Mouse (Mus musculus): ENCODE measurements at regions not wholly inside any gene's neighbourhood (a gene's known extent, or its start where the extent isn't known, plus 50 kb on each side); places are given as distances from the start of the nearest gene placed in this dataset.

- Histone ChIP-seq H3K4me1 (ENCODE audit: insufficient read depth, low read depth, low read length) (peaks cover 26% of the 10 kb centered on the region), H3K36me3 (replicated peaks) (no peaks in the 10 kb centered on the region), H3K4me3 (ENCODE audit: low read depth, low read length) (no peak overlapping the region), H3K9me3 (replicated peaks) (no peaks in the 10 kb centered on the region), H3K27me3 (ENCODE audit: insufficient read depth, low read length) (peaks cover 2% of the 10 kb centered on the region; the same call in 1 of the 2 replicates)
- DNase-seq (ENCODE audit: low spot score) (no peak), ATAC-seq (ENCODE audit: extremely low read depth, insufficient number of reproducible peaks, low FRiP score, poor library complexity, severe bottlenecking) (no peak)
- TF ChIP-seq POLR2AphosphoS5 (IDR thresholded peaks at IDR 0.05; ENCODE audit: insufficient replicate concordance, low read depth, low read length): no peak
- no peak for TF ChIP-seq GATA1 (IDR thresholded peaks at IDR 0.05; ENCODE audit: borderline replicate concordance, low read length)
- no peak for TF ChIP-seq GATA2 (IDR thresholded peaks at IDR 0.05; ENCODE audit: borderline replicate concordance, low read depth, low read length)
- TF ChIP-seq TAL1 (conservative IDR thresholded peaks at IDR 0.05; ENCODE audit: low read depth, low read length): no peak
These were observed 82.0 kb upstream of the Map3k1 start for GRCm38 (mm10) chr13:111890792-111891191.

DNA sequence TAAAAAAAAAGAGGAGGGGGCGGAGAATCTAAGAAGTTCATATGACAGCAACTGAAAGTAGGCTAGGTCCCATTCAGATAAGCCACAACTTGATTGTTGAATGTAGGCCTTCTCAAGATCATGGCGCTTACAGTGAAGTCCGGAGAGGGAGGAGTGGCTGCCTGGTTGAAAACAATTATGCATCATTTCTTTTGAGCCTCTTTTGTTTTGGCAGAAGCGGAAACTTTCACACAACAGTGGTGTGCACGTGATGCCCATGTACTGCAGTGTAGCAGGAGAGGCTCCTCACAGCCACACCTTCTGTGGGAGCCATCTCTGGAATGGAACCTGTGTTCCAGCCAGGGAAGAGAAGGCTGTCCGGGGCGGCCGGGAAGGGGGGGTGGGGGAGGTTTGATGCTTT, 83.3 kb upstream of the Map3k1 start:
- DNase-seq (ENCODE audit: low spot score) (no peak), ATAC-seq (ENCODE audit: extremely low read depth, insufficient number of reproducible peaks, low FRiP score, poor library complexity, severe bottlenecking) (no peak)
- Histone ChIP-seq H3K4me3 (ENCODE audit: low read depth, low read length) (no peak overlapping the region), H3K4me1 (ENCODE audit: insufficient read depth, low read depth, low read length) (peaks cover 33% of the 10 kb centered on the region), H3K36me3 (replicated peaks) (no peaks in the 10 kb centered on the region), H3K9me3 (replicated peaks) (no peaks in the 10 kb centered on the region), H3K27me3 (ENCODE audit: insufficient read depth, low read length) (peaks cover 2% of the 10 kb centered on the region; the same call in 1 of the 2 replicates)
- TF ChIP-seq GATA1 (IDR thresholded peaks at IDR 0.05; ENCODE audit: borderline replicate concordance, low read length) (no peak), CTCF (IDR thresholded peaks at IDR 0.05; ENCODE audit: low read depth, low read length) (no peak), POLR2AphosphoS5 (IDR thresholded peaks at IDR 0.05; ENCODE audit: insufficient replicate concordance, low read depth, low read length) (no peak), TAL1 (conservative IDR thresholded peaks at IDR 0.05; ENCODE audit: low read depth, low read length) (no peak), GATA2 (IDR thresholded peaks at IDR 0.05; ENCODE audit: borderline replicate concordance, low read depth, low read length) (no peak)

DNA sequence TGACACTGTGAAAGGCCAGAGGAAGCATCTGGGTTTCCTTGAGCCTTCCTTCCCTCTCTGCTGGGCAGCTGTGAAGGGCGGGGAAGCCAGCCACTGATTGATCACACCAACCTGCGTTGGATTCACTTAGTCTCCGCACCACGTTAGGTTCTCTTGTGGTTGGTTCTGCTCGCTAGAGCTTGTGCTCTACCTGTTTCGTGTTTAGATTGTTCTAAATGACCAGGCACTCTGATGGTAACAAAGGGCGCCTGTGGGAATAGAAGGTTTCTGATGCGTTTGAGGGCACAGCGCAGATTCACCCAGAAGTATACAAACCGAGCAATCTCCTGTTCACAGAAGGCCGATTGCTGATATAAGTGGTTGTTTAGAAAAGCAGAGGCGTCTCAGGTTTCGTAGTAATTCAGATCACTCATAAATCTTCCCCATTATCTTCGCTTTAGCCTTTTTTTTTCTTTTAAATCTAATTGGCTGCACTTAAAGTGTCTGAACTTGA, 84.5 kb upstream of the Map3k1 start:
- peaks cover 33% of the 10 kb centered on the region for H3K4me1 ChIP-seq (ENCODE audit: insufficient read depth, low read depth, low read length)
- ATAC-seq (ENCODE audit: extremely low read depth, insufficient number of reproducible peaks, low FRiP score, poor library complexity, severe bottlenecking): no peak
- no peaks in the 10 kb centered on the region for H3K36me3 ChIP-seq (replicated peaks)
- no peak overlapping the region for H3K4me3 ChIP-seq (ENCODE audit: low read depth, low read length)
- H3K9me3 ChIP-seq (replicated peaks): no peaks in the 10 kb centered on the region
- DNase-seq (ENCODE audit: low spot score): no peak
- peaks cover 2% of the 10 kb centered on the region; the same call in 1 of the 2 replicates for H3K27me3 ChIP-seq (ENCODE audit: insufficient read depth, low read length)
- TF ChIP-seq TAL1 (conservative IDR thresholded peaks at IDR 0.05; ENCODE audit: low read depth, low read length) (no peak), GATA1 (IDR thresholded peaks at IDR 0.05; ENCODE audit: borderline replicate concordance, low read length) (no peak), CTCF (IDR thresholded peaks at IDR 0.05; ENCODE audit: low read depth, low read length) (no peak), GATA2 (IDR thresholded peaks at IDR 0.05; ENCODE audit: borderline replicate concordance, low read depth, low read length) (no peak), POLR2AphosphoS5 (IDR thresholded peaks at IDR 0.05; ENCODE audit: insufficient replicate concordance, low read depth, low read length) (no peak)

DNA sequence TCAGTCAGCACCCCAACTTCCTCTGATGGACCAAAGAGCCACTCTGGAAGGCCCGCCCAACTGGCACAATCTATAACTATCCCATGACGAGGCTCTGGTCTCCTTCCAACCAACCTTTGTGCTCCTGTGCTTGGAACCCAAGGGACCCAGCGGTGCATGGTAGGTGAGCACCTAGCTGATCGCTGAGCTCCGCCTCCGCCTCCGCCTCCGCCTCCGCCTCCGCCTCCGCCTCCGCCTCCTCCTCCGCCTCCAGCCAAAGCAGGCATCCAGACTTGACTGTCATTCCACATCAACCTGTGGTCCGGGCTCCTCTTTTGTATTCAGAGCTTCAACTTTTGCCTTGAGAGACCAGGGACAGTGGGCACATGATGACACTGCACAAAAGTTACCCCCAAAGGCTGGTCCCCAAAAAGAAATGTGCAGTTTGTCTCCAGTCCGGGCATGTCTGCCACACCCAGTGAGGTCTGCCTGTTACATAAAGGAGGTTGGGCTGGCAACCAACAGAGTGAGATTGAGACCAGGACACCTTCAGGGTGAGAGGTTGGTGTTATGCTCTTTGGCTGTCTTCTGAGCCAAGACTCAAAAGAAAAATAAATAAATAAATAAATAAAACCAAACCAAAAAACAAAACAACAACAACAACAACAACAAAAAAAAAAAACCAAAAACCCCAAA, 86.1 kb upstream of the Map3k1 start:
- ATAC-seq (ENCODE audit: extremely low read depth, insufficient number of reproducible peaks, low FRiP score, poor library complexity, severe bottlenecking) (no peak), DNase-seq (ENCODE audit: low spot score) (no peak)
- Histone ChIP-seq H3K27me3 (ENCODE audit: insufficient read depth, low read length) (0 out of 2 replicates have a peak, but pooled peaks cover 2% of the 10 kb centered on the region), H3K4me1 (ENCODE audit: insufficient read depth, low read depth, low read length) (peaks cover 33% of the 10 kb centered on the region), H3K9me3 (replicated peaks) (no peaks in the 10 kb centered on the region), H3K36me3 (replicated peaks) (no peaks in the 10 kb centered on the region), H3K4me3 (ENCODE audit: low read depth, low read length) (no peak overlapping the region)
- no peak for TF ChIP-seq GATA2 (IDR thresholded peaks at IDR 0.05; ENCODE audit: borderline replicate concordance, low read depth, low read length)

GRCm38 (mm10) chr13:111896279-111896678, 87.5 kb upstream of the Map3k1 start:
- DNase-seq (ENCODE audit: low spot score) (no peak), ATAC-seq (ENCODE audit: extremely low read depth, insufficient number of reproducible peaks, low FRiP score, poor library complexity, severe bottlenecking) (no peak)
- no peaks in the 10 kb centered on the region for H3K36me3 ChIP-seq (replicated peaks)
- 0 out of 2 replicates have a peak, but pooled peaks cover 2% of the 10 kb centered on the region for H3K27me3 ChIP-seq (ENCODE audit: insufficient read depth, low read length)
- H3K9me3 ChIP-seq (replicated peaks): no peaks in the 10 kb centered on the region
- peaks cover 31% of the 10 kb centered on the region for H3K4me1 ChIP-seq (ENCODE audit: insufficient read depth, low read depth, low read length)
- H3K4me3 ChIP-seq (ENCODE audit: low read depth, low read length): no peak overlapping the region
- TF ChIP-seq GATA1 (IDR thresholded peaks at IDR 0.05; ENCODE audit: borderline replicate concordance, low read length) (no peak), GATA2 (IDR thresholded peaks at IDR 0.05; ENCODE audit: borderline replicate concordance, low read depth, low read length) (no peak), CTCF (IDR thresholded peaks at IDR 0.05; ENCODE audit: low read depth, low read length) (no peak), TAL1 (conservative IDR thresholded peaks at IDR 0.05; ENCODE audit: low read depth, low read length) (no peak), POLR2AphosphoS5 (IDR thresholded peaks at IDR 0.05; ENCODE audit: insufficient replicate concordance, low read depth, low read length) (no peak)

DNA sequence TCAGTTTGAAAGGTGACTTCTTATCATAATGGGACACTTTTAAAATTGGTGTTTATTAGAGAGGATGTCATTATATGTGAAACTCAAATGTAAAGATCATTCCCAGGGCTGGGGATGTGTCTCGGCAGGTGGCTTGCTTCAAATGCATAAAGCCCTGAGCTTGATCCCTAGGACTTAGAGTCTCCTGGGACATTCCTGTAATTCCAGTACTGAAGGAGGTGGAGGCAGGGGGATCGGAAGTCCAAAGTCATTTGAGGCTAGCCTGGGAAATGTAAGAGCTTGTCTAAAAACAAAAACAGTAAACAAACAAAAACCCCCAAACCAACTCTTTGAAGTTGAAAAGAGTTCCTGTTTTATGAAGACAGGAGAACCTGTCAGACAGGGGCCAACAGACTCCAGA, 94.6 kb upstream of the Map3k1 start:
- peaks cover 28% of the 10 kb centered on the region for H3K4me1 ChIP-seq (ENCODE audit: insufficient read depth, low read depth, low read length)
- H3K36me3 ChIP-seq (replicated peaks): no peaks in the 10 kb centered on the region
- DNase-seq (ENCODE audit: low spot score): no peak
- TF ChIP-seq TAL1 (conservative IDR thresholded peaks at IDR 0.05; ENCODE audit: low read depth, low read length) (no peak), POLR2AphosphoS5 (IDR thresholded peaks at IDR 0.05; ENCODE audit: insufficient replicate concordance, low read depth, low read length) (no peak), GATA1 (IDR thresholded peaks at IDR 0.05; ENCODE audit: borderline replicate concordance, low read length) (no peak), CTCF (IDR thresholded peaks at IDR 0.05; ENCODE audit: low read depth, low read length) (no peak), GATA2 (IDR thresholded peaks at IDR 0.05; ENCODE audit: borderline replicate concordance, low read depth, low read length) (no peak)
- ATAC-seq (ENCODE audit: extremely low read depth, insufficient number of reproducible peaks, low FRiP score, poor library complexity, severe bottlenecking): no peak
- no peak overlapping the region for H3K4me3 ChIP-seq (ENCODE audit: low read depth, low read length)
- no peaks in the 10 kb centered on the region for H3K9me3 ChIP-seq (replicated peaks)
- H3K27me3 ChIP-seq (ENCODE audit: insufficient read depth, low read length): no peaks in the 10 kb centered on the region

Data from G1E (cell line).